Mouse (Mus musculus) CH12.LX (cell line): ENCODE measurements around the gene Rnd3. TPM values are rescaled to one million over a fixed set of nuclear protein-coding genes. Genes with fewer than 3 reads are reported as not detected.

ENCODE experiments used
- DNase-seq: peaks from one replicate; pipeline ENCODE4 v3.0.0-alpha.2; 2013; ENCODE audit errors: extremely low read depth
- H3K27ac ChIP-seq: 2 replicates; pipeline ENCODE4 v1.5.1; 2012; ENCODE audit warnings: low read depth, mild to moderate bottlenecking, control low read depth, moderate library complexity; ENCODE audit not compliant: insufficient read depth
- H3K27me3 ChIP-seq: replicated peaks from 2 replicates; pipeline ENCODE3; 2012; ENCODE audit warnings: inconsistent platforms
- H3K36me3 ChIP-seq, 2 experiments: replicated peaks in 1 of 2; 2 replicates each; pipeline versions ENCODE3 to v1.6.1; 2012; ENCODE audit warnings: inconsistent platforms in 1 of 2, low read length in 1 of 2, mild to moderate bottlenecking in 1 of 2, mixed read lengths in 1 of 2, moderate library complexity in 1 of 2; ENCODE audit not compliant: control insufficient read depth in 1 of 2, insufficient read depth in 1 of 2
- H3K4me1 ChIP-seq, 2 experiments: 2 replicates each; pipeline ENCODE4 v1.6.1; 2012; ENCODE audit warnings: inconsistent platforms in 1 of 2, moderate library complexity in 1 of 2; ENCODE audit not compliant: insufficient read depth in 2 of 2, control insufficient read depth in 1 of 2
- H3K4me2 ChIP-seq: 2 replicates; pipeline ENCODE4 v1.6.1; 2012; ENCODE audit warnings: low read depth, mild to moderate bottlenecking, control low read depth; ENCODE audit not compliant: poor library complexity, insufficient read depth, severe bottlenecking
- H3K4me3 ChIP-seq, 3 experiments: fragments of 150-350 bp in 1 of 3; sonication (generic) in 1 of 3; replicated peaks in 1 of 3; 2 replicates each; pipeline versions ENCODE3 to v1.5.1; 2011 to 2012; ENCODE audit warnings: low read depth in 2 of 3, low read length in 2 of 3, mild to moderate bottlenecking in 2 of 3, moderate library complexity in 2 of 3, control low read depth in 1 of 3, improper control_type of control experiment in 1 of 3, inconsistent platforms in 1 of 3, mixed read lengths in 1 of 3; ENCODE audit not compliant: poor library complexity in 1 of 3
- H3K79me2 ChIP-seq: replicated peaks from 2 replicates; pipeline ENCODE4 v1.6.1; 2012; ENCODE audit warnings: mild to moderate bottlenecking, moderate library complexity; ENCODE audit not compliant: control insufficient read depth, poor library complexity, insufficient read depth, severe bottlenecking; ENCODE audit errors: extremely low read depth
- H3K9ac ChIP-seq: 2 replicates; pipeline ENCODE4 v1.6.1; 2012; ENCODE audit warnings: low read depth, mild to moderate bottlenecking, control low read depth, moderate library complexity; ENCODE audit not compliant: insufficient read depth
- H3K9me3 ChIP-seq: replicated peaks from 2 replicates; pipeline ENCODE3; 2012; ENCODE audit warnings: low read length, inconsistent platforms, mixed read lengths
- BHLHE40 ChIP-seq: IDR thresholded peaks from 2 replicates; pipeline ENCODE4 v1.6.1; 2011; ENCODE audit warnings: mild to moderate bottlenecking, low read depth, low read length, improper control_type of control experiment
- CHD1 ChIP-seq: IDR thresholded peaks from 2 replicates; pipeline ENCODE4 v1.6.1; 2012; ENCODE audit warnings: low read depth, low read length, improper control_type of control experiment, inconsistent platforms
- CHD2 ChIP-seq: IDR thresholded peaks from 2 replicates; pipeline ENCODE4 v1.6.1; 2011; ENCODE audit warnings: low read length, improper control_type of control experiment
- E2F4 ChIP-seq: IDR thresholded peaks from 2 replicates; pipeline ENCODE4 v1.6.1; 2011; ENCODE audit warnings: low read depth, low read length, improper control_type of control experiment; ENCODE audit not compliant: insufficient replicate concordance
- EP300 ChIP-seq: IDR thresholded peaks from 2 replicates; pipeline ENCODE4 v1.6.1; 2011; ENCODE audit warnings: low read length, improper control_type of control experiment
- HCFC1 ChIP-seq: IDR thresholded peaks from 2 replicates; pipeline ENCODE4 v1.6.1; 2012; ENCODE audit warnings: low read depth, mild to moderate bottlenecking, inconsistent platforms, low read length, improper control_type of control experiment
- JUND ChIP-seq: conservative IDR thresholded peaks from 2 replicates; pipeline ENCODE4 v1.6.1; 2011; ENCODE audit warnings: low read depth, low read length, improper control_type of control experiment
- MAFK ChIP-seq: IDR thresholded peaks from 2 replicates; pipeline ENCODE4 v1.6.1; 2011; ENCODE audit warnings: low read length, improper control_type of control experiment; ENCODE audit not compliant: insufficient replicate concordance
- MAZ ChIP-seq: IDR thresholded peaks from 2 replicates; pipeline ENCODE4 v1.6.1; 2012; ENCODE audit warnings: low read depth, mild to moderate bottlenecking, inconsistent platforms, low read length, improper control_type of control experiment, moderate library complexity
- NELFE ChIP-seq: IDR thresholded peaks from 2 replicates; pipeline ENCODE4 v1.6.1; 2011; ENCODE audit warnings: low read depth, low read length, improper control_type of control experiment
- POLR2A ChIP-seq: IDR thresholded peaks from 2 replicates; pipeline ENCODE4 v1.6.1; 2011; ENCODE audit warnings: low read depth, mild to moderate bottlenecking, improper control_type of control experiment, low read length
- POLR2AphosphoS2 ChIP-seq: IDR thresholded peaks from 2 replicates; pipeline ENCODE4 v1.6.1; 2011; ENCODE audit warnings: low read depth, low read length, improper control_type of control experiment
- RAD21 ChIP-seq: IDR thresholded peaks from 2 replicates; pipeline ENCODE4 v1.6.1; 2011; ENCODE audit warnings: low read depth, mild to moderate bottlenecking, low read length, improper control_type of control experiment, moderate library complexity
- SMC3 ChIP-seq: IDR thresholded peaks from 2 replicates; pipeline ENCODE4 v1.6.1; 2011; ENCODE audit warnings: low read depth, low read length, improper control_type of control experiment
- TBP ChIP-seq: conservative IDR thresholded peaks from 2 replicates; pipeline ENCODE4 v1.6.1; 2011; ENCODE audit warnings: low read depth, low read length, improper control_type of control experiment
- TCF12 ChIP-seq: IDR thresholded peaks from 2 replicates; pipeline ENCODE4 v1.6.1; 2014; ENCODE audit warnings: low read depth, mild to moderate bottlenecking, inconsistent platforms, low read length, improper control_type of control experiment
- USF1 ChIP-seq: IDR thresholded peaks from 2 replicates; pipeline ENCODE4 v1.6.1; 2014; ENCODE audit warnings: low read depth, mild to moderate bottlenecking, inconsistent platforms, low read length, improper control_type of control experiment
- ZC3H11A ChIP-seq: IDR thresholded peaks from 2 replicates; pipeline ENCODE4 v1.6.1; 2012; ENCODE audit warnings: low read depth, mild to moderate bottlenecking, inconsistent platforms, low read length, improper control_type of control experiment
- ZKSCAN1 ChIP-seq: IDR thresholded peaks from 2 replicates; pipeline ENCODE4 v1.6.1; 2012; ENCODE audit warnings: low read depth, inconsistent platforms, low read length, improper control_type of control experiment, borderline replicate concordance
- ZMIZ1 ChIP-seq: IDR thresholded peaks from 2 replicates; pipeline ENCODE4 v1.6.1; 2012; ENCODE audit warnings: low read depth, mild to moderate bottlenecking, inconsistent platforms, low read length, improper control_type of control experiment
- dilution Hi-C: fragments of 300-500 bp; cut with MboI; formaldehyde crosslinking; loops from 2 replicates; pipeline ENCODE4 v1.14.3; 2020; ENCODE audit warnings: low sequenced_read_pairs; ENCODE audit not compliant: extremely low pct_unique_long_range_greater_than_20kb, extremely low pct_ligation_motif_present
- in situ Hi-C: fragments of 300-500 bp; cut with MboI; formaldehyde crosslinking; loops from 3 replicates; pipeline ENCODE4 v1.14.3; 2019; ENCODE audit warnings: low sequenced_read_pairs, low pct_ligation_motif_present, low pct_unique_long_range_greater_than_20kb, mixed read lengths
- polyA plus RNA-seq: library from polyadenylated mRNA; unstranded; fragments of >175 nt; gene quantifications from 2 replicates; pipeline ENCODE4 v1.2.1, GENCODE M21; 2012; ENCODE audit warnings: low read depth; ENCODE audit not compliant: insufficient read length
- total RNA-seq, 2 experiments: library from RNA; depleted of rRNA; stranded (reverse); fragments of 300-350 nt in 1 of 2; fragments of >200 nt in 1 of 2; gene quantifications; 2 replicates each; pipeline ENCODE4 v1.2.3; 2012 to 2014

The Rnd3 gene
- total and polyA plus RNA-seq, 3 experiments = 0.08 to 1.5 (median 0.80) TPM

- Histone ChIP-seq H3K4me1 (peaks cover 0 to 10% of the 10 kb centered on the region in 2 experiments; a peak in 2 of 4 replicates), H3K27me3 (no peaks in the 10 kb centered on the region), H3K27ac (no peak overlapping the region), H3K4me3 (no peak overlapping the region), H3K36me3 (no peaks in the 10 kb centered on the region), H3K9me3 (no peaks in the 10 kb centered on the region), H3K4me2 (no peak overlapping the region), H3K9ac (no peak overlapping the region), H3K79me2 (no peaks in the 10 kb centered on the region)
- TF ChIP-seq MAFK (no peak), ZMIZ1 (no peak), CHD1 (no peak), USF1 (no peak), TBP (no peak), TCF12 (no peak), RAD21 (no peak), SMC3 (no peak), NELFE (no peak), CHD2 (no peak), POLR2A (no peak), ZKSCAN1 (no peak), E2F4 (no peak), HCFC1 (no peak), JUND (no peak), ZC3H11A (no peak)
- dilution Hi-C loops = no loop called here
- DNase-seq = no peak
- in situ Hi-C loops = loop anchor here (25.0 kb wide), 1 partner anchor 829 kb away; no protein-coding TSS in a partner anchor
These were observed 7.6 kb downstream of the Rnd3 start for GRCm38 (mm10) chr2:51141345-51141744.

- Histone ChIP-seq H3K27ac (no peak overlapping the region), H3K4me3 (no peak overlapping the region), H3K9ac (no peak overlapping the region), H3K4me1 (peaks cover 0 to 10% of the 10 kb centered on the region in 2 experiments; a peak in 2 of 4 replicates), H3K36me3 (no peaks in the 10 kb centered on the region), H3K27me3 (no peaks in the 10 kb centered on the region), H3K4me2 (no peak overlapping the region), H3K79me2 (no peaks in the 10 kb centered on the region), H3K9me3 (no peaks in the 10 kb centered on the region)
- DNase-seq = no peak
- in situ Hi-C loops (loop anchor here (25.0 kb wide), 1 partner anchor 828 kb away; no protein-coding TSS in a partner anchor), dilution Hi-C loops (no loop called here)
- TF ChIP-seq BHLHE40 = no peak
- no peak for TF ChIP-seq MAZ
- no peak for TF ChIP-seq EP300
- no peak for TF ChIP-seq SMC3
- no peak for TF ChIP-seq JUND
- no peak for TF ChIP-seq POLR2AphosphoS2
These were observed 8.4 kb downstream of the Rnd3 start for GRCm38 (mm10) chr2:51140486-51140885.
